Mouse (Mus musculus) embryonic facial prominence, embryonic 11.5 days (tissue): ENCODE results near the gene Lgr4. TPM values are rescaled to one million over a fixed set of nuclear protein-coding genes. Genes with fewer than 3 reads are reported as not detected.

Experiments
- ATAC-seq: fragments of 200-750 bp; cut with Nextera tagmentation; replicated peaks from 2 replicates; pipeline ENCODE4 v1.8.0; 2017; ENCODE audit warnings: low read depth; ENCODE audit not compliant: insufficient number of reproducible peaks, low FRiP score, low TSS enrichment
- DNase-seq: peaks from one replicate; pipeline ENCODE4 v3.0.0-alpha.2; 2015; ENCODE audit warnings: low spot score
- H3K27ac ChIP-seq: fragments of 300-500 bp; sonication (generic); replicated peaks from 2 replicates; pipeline ENCODE4 v1.5.1; 2014; ENCODE audit warnings: mild to moderate bottlenecking, low read depth, low read length, control low read depth
- H3K27me3 ChIP-seq: fragments of 300-500 bp; sonication (generic); 2 replicates; pipeline ENCODE4 v1.6.1; 2014; ENCODE audit warnings: mild to moderate bottlenecking, low read length, moderate library complexity, mixed read lengths; ENCODE audit not compliant: control insufficient read depth, insufficient read depth
- H3K36me3 ChIP-seq: fragments of 300-500 bp; sonication (generic); replicated peaks from 2 replicates; pipeline ENCODE4 v1.6.1; 2014; ENCODE audit warnings: low read depth, mild to moderate bottlenecking, low read length, moderate library complexity, mixed read lengths; ENCODE audit not compliant: control insufficient read depth, insufficient read depth
- H3K4me1 ChIP-seq: fragments of 300-500 bp; sonication (generic); 2 replicates; pipeline ENCODE4 v1.6.1; 2014; ENCODE audit warnings: low read length, mixed read lengths; ENCODE audit not compliant: control insufficient read depth, insufficient read depth
- H3K4me2 ChIP-seq: fragments of 300-500 bp; sonication (generic); 2 replicates; pipeline ENCODE4 v1.6.1; 2014; ENCODE audit warnings: low read depth, mild to moderate bottlenecking, control low read depth, low read length, moderate library complexity
- H3K4me3 ChIP-seq: fragments of 300-500 bp; sonication (generic); 2 replicates; pipeline ENCODE4 v1.5.1; 2014; ENCODE audit warnings: low read depth, low read length, control low read depth
- H3K9ac ChIP-seq: fragments of 300-500 bp; sonication (generic); replicated peaks from 2 replicates; pipeline ENCODE4 v1.6.1; 2014; ENCODE audit warnings: mild to moderate bottlenecking, control low read depth, low read length
- H3K9me3 ChIP-seq: fragments of 300-500 bp; sonication (generic); replicated peaks from 2 replicates; pipeline ENCODE4 v1.6.1; 2016; ENCODE audit warnings: mild to moderate bottlenecking, low read length, inconsistent platforms, mixed read lengths; ENCODE audit not compliant: control insufficient read depth
- WGBS: fragments of 180-500 bp; shearing (Covaris S2); extraction: QIAGEN DNeasy Blood & Tissue Kit; methylation state at CpG from one replicate; pipeline ENCODE4 v1.1.7; 2014; 5-methylcytosine and 5-hydroxymethylcytosine counted together
- polyA plus RNA-seq: library from polyadenylated mRNA; unstranded; fragments of >200 nt; fragmentation: Nextera tagmentation; extraction: Ambion mirVana; gene quantifications from 2 replicates; pipeline ENCODE4 v1.2.1, GENCODE M21; 2014

Gene Lgr4
- polyA plus RNA-seq, 1 experiment from 2014 or later: 17.2 TPM

- Histone ChIP-seq H3K4me3 (no peak overlapping the region), H3K27ac (no peak overlapping the region), H3K9me3 (no peaks in the 10 kb centered on the region), H3K36me3 (no peaks in the 10 kb centered on the region), H3K4me2 (no peak overlapping the region), H3K9ac (no peak overlapping the region), H3K27me3 (no peaks in the 10 kb centered on the region), H3K4me1 (no peaks in the 10 kb centered on the region)
- ATAC-seq (no peak), DNase-seq (no peak)
- WGBS: 78% methylated on average over 5 of the region's 5 CpGs
Observed at GRCm38 (mm10) chr2:109963591-109964258, 46.3 kb downstream of the Lgr4 start.

GRCm38 (mm10) chr2:109965753-109966420 lies 48.4 kb downstream of the Lgr4 start:
- H3K27ac ChIP-seq: no peak overlapping the region
- DNase-seq (no peak), ATAC-seq (no peak)
- H3K36me3 ChIP-seq: no peaks in the 10 kb centered on the region
- no peaks in the 10 kb centered on the region for H3K9me3 ChIP-seq
- H3K4me1 ChIP-seq: no peaks in the 10 kb centered on the region
- H3K4me2 ChIP-seq: no peak overlapping the region
- no peak overlapping the region for H3K9ac ChIP-seq
- H3K27me3 ChIP-seq: no peaks in the 10 kb centered on the region
- H3K4me3 ChIP-seq: no peak overlapping the region
- 62% methylated on average over 9 of the region's 9 CpGs for WGBS

GRCm38 (mm10) chr2:109966863-109967262 lies 49.4 kb downstream of the Lgr4 start:
- H3K27ac ChIP-seq: no peak overlapping the region
- no peak overlapping the region for H3K4me2 ChIP-seq
- ATAC-seq (no peak), DNase-seq (no peak)
- H3K27me3 ChIP-seq: no peaks in the 10 kb centered on the region
- 93% methylated on average over 4 of the region's 4 CpGs for WGBS
- H3K36me3 ChIP-seq: no peaks in the 10 kb centered on the region
- H3K9ac ChIP-seq: no peak overlapping the region
- no peak overlapping the region for H3K4me3 ChIP-seq
- no peaks in the 10 kb centered on the region for H3K9me3 ChIP-seq
- H3K4me1 ChIP-seq: no peaks in the 10 kb centered on the region

GRCm38 (mm10) chr2:109969381-109969780 lies 51.9 kb downstream of the Lgr4 start:
- Histone ChIP-seq H3K9ac (no peak overlapping the region), H3K4me2 (no peak overlapping the region), H3K4me3 (no peak overlapping the region), H3K27me3 (no peaks in the 10 kb centered on the region), H3K4me1 (no peaks in the 10 kb centered on the region), H3K36me3 (no peaks in the 10 kb centered on the region), H3K9me3 (no peaks in the 10 kb centered on the region), H3K27ac (no peak overlapping the region)
- DNase-seq: no peak
- 80% methylated on average over 3 of the region's 3 CpGs for WGBS
- ATAC-seq: no peak

GRCm38 (mm10) chr2:109969926-109970532 lies 52.6 kb downstream of the Lgr4 start:
- no peak overlapping the region for H3K27ac ChIP-seq
- H3K27me3 ChIP-seq: no peaks in the 10 kb centered on the region
- H3K36me3 ChIP-seq: no peaks in the 10 kb centered on the region
- H3K4me1 ChIP-seq: no peaks in the 10 kb centered on the region
- H3K4me3 ChIP-seq: no peak overlapping the region
- no peak overlapping the region for H3K4me2 ChIP-seq
- DNase-seq (peak; percentile 9), ATAC-seq (no peak)
- H3K9me3 ChIP-seq: no peaks in the 10 kb centered on the region
- WGBS: 60% methylated on average over 10 of the region's 10 CpGs
- no peak overlapping the region for H3K9ac ChIP-seq

- ATAC-seq (no peak), DNase-seq (peak; percentile 35)
- H3K9ac ChIP-seq: no peak overlapping the region
- 47% methylated on average over 8 of the region's 8 CpGs for WGBS
- H3K27me3 ChIP-seq: no peaks in the 10 kb centered on the region
- no peak overlapping the region for H3K4me3 ChIP-seq
- no peak overlapping the region for H3K27ac ChIP-seq
- H3K4me2 ChIP-seq: no peak overlapping the region
- no peaks in the 10 kb centered on the region for H3K9me3 ChIP-seq
- H3K4me1 ChIP-seq: no peaks in the 10 kb centered on the region
- no peaks in the 10 kb centered on the region for H3K36me3 ChIP-seq
Observed at GRCm38 (mm10) chr2:109970744-109971410, 53.4 kb downstream of the Lgr4 start.

GRCm38 (mm10) chr2:109972310-109972709 lies 54.9 kb downstream of the Lgr4 start:
- 79% methylated on average over 2 of the region's 2 CpGs for WGBS
- Histone ChIP-seq H3K4me3 (no peak overlapping the region), H3K9ac (no peak overlapping the region), H3K9me3 (no peaks in the 10 kb centered on the region), H3K27ac (no peak overlapping the region), H3K4me2 (no peak overlapping the region), H3K4me1 (no peaks in the 10 kb centered on the region), H3K27me3 (no peaks in the 10 kb centered on the region), H3K36me3 (no peaks in the 10 kb centered on the region)
- DNase-seq (no peak), ATAC-seq (no peak)

- H3K4me3 ChIP-seq: no peak overlapping the region
- 64% methylated on average over 7 of the region's 7 CpGs for WGBS
- H3K4me1 ChIP-seq: no peaks in the 10 kb centered on the region
- H3K9me3 ChIP-seq: no peaks in the 10 kb centered on the region
- no peaks in the 10 kb centered on the region for H3K27me3 ChIP-seq
- H3K27ac ChIP-seq: no peak overlapping the region
- peak; percentile 27 for DNase-seq
- no peaks in the 10 kb centered on the region for H3K36me3 ChIP-seq
- H3K9ac ChIP-seq: no peak overlapping the region
- no peak overlapping the region for H3K4me2 ChIP-seq
- ATAC-seq: no peak
Observed at GRCm38 (mm10) chr2:109972922-109973321, 55.5 kb downstream of the Lgr4 start.
